Mouse (Mus musculus) mouse trophoblast stem cell (cell line): Measurements from ENCODE around the gene Vamp2.

Experiments used
- in situ Hi-C, 2 experiments: fragments of 300-500 bp; cut with MseI, MboI; formaldehyde crosslinking; loops; 2 replicates in 1 of 2; 3 replicates in 1 of 2; pipeline ENCODE4 v1.15.1; 2025

Gene Vamp2

GRCm38 (mm10) chr11:69126706-69127095 lies 38.4 kb downstream of the Vamp2 start:
- in situ Hi-C loops, result no loop called here

GRCm38 (mm10) chr11:69128426-69129122 lies 40.3 kb downstream of the Vamp2 start:
- in situ Hi-C loops, result no loop called here

DNA sequence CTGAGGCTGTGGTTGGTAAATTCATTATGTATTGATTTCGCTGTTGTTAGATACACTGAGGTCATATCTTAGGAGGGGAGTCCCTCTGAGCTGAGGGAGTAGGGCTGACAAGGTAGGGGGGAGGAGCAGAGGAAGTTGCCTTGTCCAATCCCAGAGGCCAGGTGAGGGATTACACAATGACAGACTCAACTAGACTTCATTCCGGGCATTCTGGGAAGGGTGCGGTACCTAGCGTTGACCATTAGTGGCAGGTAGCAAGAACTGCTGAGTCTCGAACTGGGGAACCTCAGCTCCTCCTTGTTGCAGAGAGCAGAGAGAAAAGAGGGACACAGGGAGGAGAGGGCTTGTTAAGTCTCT lies 45.3 kb downstream of the Vamp2 start:
- in situ Hi-C loops, result no loop called here

- in situ Hi-C loops, result no loop called here
Measured at GRCm38 (mm10) chr11:69133923-69134621, 45.8 kb downstream of the Vamp2 start.

DNA sequence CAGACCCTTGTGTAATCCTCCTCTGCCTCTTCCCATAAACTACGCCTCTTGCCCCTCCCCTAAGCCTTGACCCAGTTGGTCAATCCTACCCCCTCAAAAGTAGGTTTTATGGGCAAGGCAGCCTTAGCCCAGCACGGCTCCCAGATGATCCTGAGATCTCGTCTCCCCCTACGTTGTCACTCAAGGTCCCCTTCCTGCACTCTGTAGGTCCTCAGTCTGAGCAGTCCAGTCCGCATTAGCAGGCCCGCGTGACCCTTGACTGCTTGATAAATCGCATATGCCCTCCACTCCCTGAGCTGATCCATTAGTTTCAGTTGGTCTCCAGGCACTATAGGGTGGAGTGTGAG lies 46.3 kb downstream of the Vamp2 start:
- in situ Hi-C loops, result no loop called here

GRCm38 (mm10) chr11:69135361-69135760 lies 47.1 kb downstream of the Vamp2 start:
- in situ Hi-C loops, result no loop called here
